Mouse (Mus musculus): ENCODE data around the gene Rtn4rl1.
"Not testable (repeated sequence)": the region's sequence is repeated elsewhere in the genome, so short reads cannot be mapped to it uniquely, and the experiment has no call there.

Rtn4rl1 gene

GRCm38 (mm10) chr11:75164750-75165149 is 28.8 kb upstream of the Rtn4rl1 start:
- no peak for ATAC-seq (ENCODE audit: insufficient number of reproducible peaks, low FRiP score, low TSS enrichment)

DNA sequence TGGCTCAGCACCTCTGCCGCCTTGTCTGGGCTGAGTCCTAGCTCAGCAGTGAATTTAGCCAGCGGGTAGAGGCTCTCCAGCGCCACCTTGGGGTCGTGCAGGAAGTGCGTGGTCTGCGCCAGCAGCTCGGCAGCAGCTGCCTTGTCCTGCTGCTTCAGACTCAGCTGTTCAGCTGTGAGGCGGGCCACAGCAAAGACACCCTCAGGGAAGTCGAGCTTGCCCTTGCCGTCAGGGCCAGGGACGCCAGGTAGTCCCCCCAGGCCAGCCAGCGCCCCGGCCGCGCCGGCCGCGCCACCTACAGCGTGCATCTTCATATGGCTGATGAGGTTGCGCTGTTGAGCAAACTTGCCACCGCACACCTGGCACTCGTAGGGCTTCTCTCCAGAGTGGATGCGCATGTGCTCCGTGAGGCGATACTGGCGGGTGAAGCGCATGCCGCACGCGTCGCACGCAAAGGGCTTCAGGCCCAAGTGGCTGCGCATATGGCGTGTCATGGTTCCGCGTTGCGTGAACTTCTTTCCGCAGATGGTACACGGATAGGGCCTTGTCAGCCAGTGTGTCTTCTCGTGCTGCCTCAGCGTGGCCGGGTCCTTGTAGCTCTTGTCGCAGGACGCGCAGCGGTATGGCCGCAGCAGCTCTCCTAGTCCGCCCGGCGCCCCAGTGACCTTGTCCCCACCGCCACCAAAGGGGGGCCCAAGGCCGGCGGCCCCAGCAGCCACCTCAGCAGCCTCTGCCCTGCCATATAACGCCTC is 28.0 kb upstream of the Rtn4rl1 start:
- ATAC-seq (ENCODE audit: insufficient number of reproducible peaks, low FRiP score, low TSS enrichment): no peak

DNA sequence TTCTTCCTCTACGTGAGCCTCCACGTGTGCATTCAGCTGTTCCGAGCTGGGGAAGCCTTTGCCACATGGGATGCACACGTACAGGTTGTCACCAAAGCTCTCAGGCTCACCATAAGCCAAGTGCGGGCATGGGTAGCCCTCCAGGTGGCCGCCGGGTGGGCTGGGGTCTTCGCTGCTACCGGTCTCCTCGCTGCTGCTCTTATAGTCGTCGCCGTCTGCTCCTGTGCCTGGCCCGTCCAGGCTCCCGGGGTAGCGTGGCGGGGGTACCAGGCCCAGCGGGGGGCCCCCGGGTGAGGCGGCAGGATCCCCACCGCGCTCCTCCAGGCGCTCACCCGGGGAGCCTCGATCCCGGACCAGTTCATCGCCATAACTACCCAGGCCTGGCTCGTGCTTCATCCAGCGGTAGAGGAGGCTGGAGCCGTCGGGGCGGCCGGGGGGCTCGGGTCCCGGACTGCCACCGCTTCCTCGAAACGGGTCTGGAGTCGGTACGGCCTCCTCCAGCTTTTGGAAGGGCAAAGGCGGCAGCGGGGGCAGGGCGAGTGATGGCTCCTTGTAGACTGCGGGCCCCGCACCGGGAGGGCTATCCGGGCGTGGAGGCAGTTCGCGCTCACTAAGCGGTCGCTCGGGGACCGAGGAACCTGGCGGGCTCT is 27.3 kb upstream of the Rtn4rl1 start:
- no peak for ATAC-seq (ENCODE audit: insufficient number of reproducible peaks, low FRiP score, low TSS enrichment)

DNA sequence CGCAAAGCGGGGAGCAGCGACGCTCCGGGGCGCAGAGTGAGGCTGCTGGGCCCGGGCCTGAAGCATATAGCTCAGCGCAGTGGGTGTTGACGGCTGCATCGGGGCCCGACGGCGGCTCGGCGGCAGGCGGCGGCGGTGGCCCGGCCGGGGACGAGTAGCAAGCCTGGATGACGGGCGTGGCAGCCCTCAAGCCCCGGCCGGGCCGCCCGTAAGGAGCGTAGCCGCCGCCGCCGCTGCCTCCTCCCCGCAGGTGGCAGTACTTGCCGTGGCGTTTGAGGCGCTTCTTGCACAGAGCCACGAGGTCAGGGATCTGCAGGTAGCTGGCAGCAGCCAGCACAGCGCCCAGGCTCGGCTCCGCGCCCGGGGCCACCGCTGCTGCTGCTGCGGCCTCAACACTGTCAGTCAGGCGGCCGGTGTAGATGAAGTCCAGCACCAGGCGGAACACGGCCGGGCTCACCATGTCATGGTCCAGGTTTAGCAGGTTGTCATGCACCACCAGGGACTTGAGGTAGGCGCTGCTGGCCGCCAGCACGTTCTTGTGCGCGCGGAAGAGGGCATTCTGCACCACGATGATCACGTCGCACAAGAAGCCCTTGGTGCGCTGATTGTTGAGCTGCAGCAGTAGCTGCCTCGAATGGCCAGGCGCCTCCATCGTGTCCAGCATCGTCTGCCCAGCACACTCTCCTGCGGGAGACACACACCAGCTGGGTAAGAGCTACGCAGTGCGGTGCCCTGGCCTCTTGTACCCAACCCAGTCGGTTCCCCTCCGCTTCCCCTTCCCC is 26.5 kb upstream of the Rtn4rl1 start:
- ATAC-seq (ENCODE audit: insufficient number of reproducible peaks, low FRiP score, low TSS enrichment): no peak

DNA sequence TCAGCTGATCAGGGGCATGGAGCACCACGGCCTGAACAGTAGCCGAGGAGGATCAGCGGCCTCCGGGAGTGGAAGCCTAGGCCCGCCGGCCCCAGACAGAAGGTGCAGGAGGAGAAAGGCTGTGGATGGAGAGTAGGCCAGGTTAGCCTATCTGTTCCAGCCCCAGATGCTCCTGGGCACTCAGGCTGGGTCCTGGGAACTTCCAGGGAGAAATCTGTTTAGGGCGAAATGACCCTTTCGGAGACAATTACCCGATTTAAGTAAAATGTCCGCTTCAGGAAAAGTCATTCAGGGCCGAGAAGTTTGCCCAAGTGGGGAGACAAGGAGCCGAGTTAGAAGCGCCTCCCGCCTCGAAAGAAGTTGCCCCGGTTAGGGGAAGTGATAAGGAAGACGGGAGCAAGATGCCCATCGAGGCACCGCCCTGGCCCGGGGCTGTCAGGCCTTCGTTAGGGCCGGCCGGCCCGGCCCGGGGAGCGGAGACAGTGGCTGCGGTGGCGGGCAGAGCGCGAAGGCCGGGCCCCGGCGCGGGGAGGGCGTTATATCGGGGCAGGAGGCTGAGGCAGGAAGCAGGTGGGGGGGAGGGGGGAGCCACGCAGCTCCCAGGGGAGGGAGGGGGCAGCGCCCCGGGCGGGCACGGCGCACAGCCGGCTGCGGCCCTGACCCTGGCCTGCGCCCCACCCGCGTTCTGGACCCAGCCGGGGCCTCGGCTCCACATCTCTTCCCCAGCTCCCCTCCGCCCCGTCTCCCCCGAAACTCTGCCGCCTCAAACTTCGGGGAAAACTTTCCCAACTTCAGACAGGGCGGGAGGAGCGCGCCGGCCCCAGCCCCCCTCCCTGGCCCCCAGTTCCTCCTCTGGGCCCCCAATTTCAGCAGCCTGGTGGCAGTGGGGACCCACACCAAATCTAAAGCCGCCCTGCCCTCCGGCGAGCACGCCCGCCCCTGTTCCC is 25.7 kb upstream of the Rtn4rl1 start:
- no peak for ATAC-seq (ENCODE audit: insufficient number of reproducible peaks, low FRiP score, low TSS enrichment)

GRCm38 (mm10) chr11:75168590-75169361 is 24.8 kb upstream of the Rtn4rl1 start:
- no peak for ATAC-seq (ENCODE audit: insufficient number of reproducible peaks, low FRiP score, low TSS enrichment)

GRCm38 (mm10) chr11:75169405-75170080 is 24.0 kb upstream of the Rtn4rl1 start, which contains the start of gene Hic1:
Gene Hic1 (minus strand): TSS chr11:75169519.
- ATAC-seq (ENCODE audit: insufficient number of reproducible peaks, low FRiP score, low TSS enrichment): no peak

GRCm38 (mm10) chr11:75170136-75170751 is 23.3 kb upstream of the Rtn4rl1 start:
- ATAC-seq (ENCODE audit: insufficient number of reproducible peaks, low FRiP score, low TSS enrichment): peak; percentile 57

DNA sequence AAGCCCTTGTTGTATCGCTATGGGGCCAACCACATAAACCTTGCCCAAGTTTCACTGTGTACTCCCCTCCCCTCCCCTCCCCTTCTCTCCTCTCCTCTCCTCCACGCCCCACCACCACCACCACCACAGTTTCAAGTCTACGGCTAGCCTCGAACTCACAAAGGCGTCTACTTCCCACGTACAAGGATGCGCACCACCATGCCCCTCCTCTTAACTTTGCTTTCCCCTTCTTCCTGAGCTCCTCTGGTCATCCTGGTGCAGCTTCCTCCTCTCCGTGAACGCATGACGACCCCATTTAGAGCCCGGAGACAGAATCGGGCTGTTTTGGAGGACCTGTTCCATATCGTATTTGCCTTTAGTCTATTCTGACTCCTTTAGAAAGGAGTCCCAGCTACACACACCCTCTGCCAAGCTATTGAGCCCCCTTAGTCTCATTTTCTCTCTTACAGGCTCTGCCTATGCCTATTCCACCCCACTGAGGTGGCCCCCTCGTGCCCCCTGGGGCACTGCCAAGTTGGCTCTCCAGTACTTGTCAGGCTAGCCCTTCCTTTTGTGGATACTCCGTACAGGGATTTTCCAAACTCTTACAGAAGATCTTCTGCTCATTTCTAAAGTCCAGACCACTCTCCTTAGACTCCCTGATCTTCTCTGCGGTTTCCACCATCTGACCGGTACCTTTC is 22.3 kb upstream of the Rtn4rl1 start:
- ATAC-seq (ENCODE audit: insufficient number of reproducible peaks, low FRiP score, low TSS enrichment): no peak

DNA sequence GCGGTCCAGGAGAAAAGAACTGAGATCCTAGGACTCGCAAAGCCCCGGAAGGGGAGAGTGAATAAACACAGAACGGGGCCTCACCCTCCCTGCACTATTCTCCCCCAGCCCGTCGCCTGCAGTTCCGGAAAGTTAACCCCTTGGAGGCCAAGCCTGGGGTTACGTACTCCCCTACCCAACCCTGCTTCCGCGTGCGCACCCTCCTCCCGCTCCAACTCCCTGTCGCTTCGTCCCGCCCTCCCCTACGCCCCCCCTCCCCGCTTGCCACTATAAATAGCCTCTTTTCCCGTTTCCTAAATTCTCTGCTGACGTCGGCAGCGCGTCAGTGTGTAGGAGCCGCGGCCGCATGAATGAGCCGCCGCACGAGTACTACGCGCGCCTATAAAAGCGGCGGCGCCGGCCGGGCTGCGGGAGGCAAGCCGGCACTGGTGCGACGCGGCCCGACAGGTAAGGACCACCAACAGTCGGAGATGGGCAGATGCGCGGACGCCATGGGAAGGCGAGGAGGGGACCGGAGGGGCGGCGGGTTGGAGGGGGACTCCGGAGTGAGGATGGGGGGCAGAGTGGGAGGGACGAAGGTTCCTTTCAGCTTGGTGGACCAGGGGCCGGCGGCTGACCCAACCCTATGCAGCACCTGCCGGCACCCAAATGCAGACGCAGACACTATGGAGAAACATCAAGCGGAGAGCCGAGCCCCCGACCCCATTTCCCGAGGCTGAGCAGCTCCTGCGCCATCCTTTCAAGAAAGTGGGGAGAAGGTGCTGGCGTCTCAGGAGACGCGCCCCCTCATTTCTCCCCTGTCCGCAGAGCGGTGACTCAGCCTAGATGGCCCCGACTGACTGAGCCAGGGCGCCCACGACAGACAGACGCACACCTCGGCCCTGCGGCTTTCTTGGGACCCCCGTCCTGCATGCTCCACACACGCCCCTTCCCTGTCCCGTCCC is 21.2 kb upstream of the Rtn4rl1 start:
- ATAC-seq (ENCODE audit: insufficient number of reproducible peaks, low FRiP score, low TSS enrichment): 0 out of 2 replicates have a peak, but pooled peaks have one; percentile 9

GRCm38 (mm10) chr11:75173095-75173798 is 20.3 kb upstream of the Rtn4rl1 start:
- no peak for ATAC-seq (ENCODE audit: insufficient number of reproducible peaks, low FRiP score, low TSS enrichment)

DNA sequence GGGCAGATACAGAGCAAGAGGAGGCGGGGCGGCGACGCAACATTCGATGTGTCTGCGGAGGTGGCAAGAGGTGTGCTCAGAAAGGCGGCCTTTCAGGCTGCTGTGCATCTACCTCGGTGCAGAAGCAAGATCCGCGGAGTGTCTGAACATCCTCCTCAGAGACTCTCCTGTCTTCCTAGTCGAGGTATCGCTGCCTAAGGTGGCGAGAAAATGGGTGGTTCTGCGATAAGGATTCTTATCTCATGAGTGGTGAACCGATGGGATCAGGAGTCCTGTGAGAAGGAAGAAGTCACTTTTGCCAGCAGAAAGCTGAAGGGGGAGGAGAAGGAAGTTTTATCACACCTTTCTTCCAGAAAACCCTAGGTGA is 19.8 kb upstream of the Rtn4rl1 start:
- ATAC-seq (ENCODE audit: insufficient number of reproducible peaks, low FRiP score, low TSS enrichment): no peak

DNA sequence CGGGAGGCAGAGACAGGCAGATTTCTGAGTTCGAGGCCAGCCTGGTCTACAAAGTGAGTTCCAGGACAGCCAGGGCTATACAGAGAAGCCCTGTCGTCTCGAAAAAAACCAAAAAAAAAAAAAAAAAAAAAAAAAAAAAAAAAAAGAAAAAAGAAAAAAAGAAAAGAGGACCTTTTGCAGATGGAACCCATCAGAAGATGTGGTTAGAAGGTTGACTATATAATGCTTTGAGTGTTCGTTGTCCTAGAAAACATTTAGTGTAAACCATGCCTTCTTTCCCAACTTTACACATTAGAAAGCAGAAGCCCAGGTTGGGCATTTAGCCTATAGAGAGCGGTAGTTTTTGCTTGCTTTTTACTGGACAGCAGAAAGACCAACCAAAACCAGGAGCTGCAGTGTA is 19.0 kb upstream of the Rtn4rl1 start:
- not testable (repeated sequence) for ATAC-seq (ENCODE audit: insufficient number of reproducible peaks, low FRiP score, low TSS enrichment)

GRCm38 (mm10) chr11:75178011-75178410 is 15.6 kb upstream of the Rtn4rl1 start:
- no peak for ATAC-seq (ENCODE audit: insufficient number of reproducible peaks, low FRiP score, low TSS enrichment)

GRCm38 (mm10) chr11:75178672-75179208 is 14.8 kb upstream of the Rtn4rl1 start, which contains the start of gene Ovca2:
Gene Ovca2 (minus strand): TSS chr11:75178835.
- ATAC-seq (ENCODE audit: insufficient number of reproducible peaks, low FRiP score, low TSS enrichment): peak; percentile 81
